Mouse (Mus musculus) small intestine, adult 2 months (tissue): Measurements from ENCODE around the gene C2cd5. TPM values are rescaled to one million over a fixed set of nuclear protein-coding genes. Genes with fewer than 3 reads are reported as not detected.

Experiments used
- H3K27ac ChIP-seq: fragments of 200-500 bp; 2 replicates; pipeline ENCODE4 v1.5.1; 2012; ENCODE audit warnings: low read depth, low read length, control low read depth, inconsistent platforms; ENCODE audit not compliant: insufficient read depth
- H3K27me3 ChIP-seq: fragments of 200-500 bp; 2 replicates; pipeline ENCODE4 v1.6.1; 2012; ENCODE audit warnings: mild to moderate bottlenecking, moderate library complexity, low read length, inconsistent platforms; ENCODE audit not compliant: control insufficient read depth, insufficient read depth
- H3K36me3 ChIP-seq: fragments of 200-500 bp; 2 replicates; pipeline ENCODE4 v1.6.1; 2012; ENCODE audit warnings: mild to moderate bottlenecking, low read length, control low read depth, inconsistent platforms; ENCODE audit not compliant: control insufficient read depth, insufficient read depth
- H3K4me1 ChIP-seq: fragments of 200-500 bp; 2 replicates; pipeline ENCODE4 v1.6.1; 2012; ENCODE audit warnings: low read length, inconsistent platforms, mixed read lengths; ENCODE audit not compliant: control insufficient read depth, insufficient read depth, insufficient read length
- H3K4me3 ChIP-seq: fragments of 200-500 bp; 2 replicates; pipeline ENCODE4 v1.5.1; 2012; ENCODE audit warnings: low read depth, mild to moderate bottlenecking, control low read depth, inconsistent platforms, low read length, moderate library complexity
- CTCF ChIP-seq: fragments of 200-500 bp; IDR thresholded peaks from 2 replicates; pipeline ENCODE4 v1.5.1; 2012; ENCODE audit warnings: low read depth, mild to moderate bottlenecking, control low read depth, inconsistent platforms, low read length, moderate library complexity, mixed read lengths; ENCODE audit not compliant: insufficient replicate concordance, insufficient read length; ENCODE audit errors: extremely low read depth
- POLR2A ChIP-seq: fragments of 200-500 bp; IDR thresholded peaks from 2 replicates; pipeline ENCODE4 v1.6.1; 2012; ENCODE audit warnings: low read depth, mild to moderate bottlenecking, control low read depth, inconsistent platforms, low read length, moderate library complexity
- WGBS: fragments of 180-500 bp; shearing (Covaris S2); methylation state at CpG from one replicate; pipeline ENCODE4 v1.1.7; 2018; 5-methylcytosine and 5-hydroxymethylcytosine counted together
- polyA plus RNA-seq: library from polyadenylated mRNA; depleted of rRNA; stranded (reverse); fragments of >200 nt; gene quantifications from 2 replicates; pipeline ENCODE4 v1.2.3, GENCODE M21; 2012

Gene C2cd5
- polyA plus RNA-seq, 1 experiment = 15.9 TPM

DNA sequence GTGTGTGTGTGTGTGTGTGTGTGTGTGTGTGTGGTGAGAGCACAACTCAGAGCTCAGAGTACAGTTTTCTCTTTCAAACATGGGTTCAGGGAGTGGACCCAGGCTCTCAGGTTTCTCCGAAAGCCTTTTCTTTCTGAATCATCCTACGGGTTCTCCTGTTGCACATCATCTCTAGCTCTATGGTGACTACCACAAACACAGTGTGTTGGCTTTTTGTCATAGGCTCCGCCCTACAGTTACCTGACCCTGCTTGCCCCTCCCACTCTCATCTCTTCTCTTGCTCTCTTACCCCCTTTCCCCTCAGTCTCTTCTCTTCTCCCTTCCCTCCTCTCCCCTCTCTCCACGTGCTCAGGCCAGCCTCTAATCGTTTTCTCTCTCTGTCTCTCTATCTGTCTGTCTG, 15.6 kb upstream of the C2cd5 start:
- Histone ChIP-seq H3K27ac (peak overlapping the region; percentile 90), H3K4me1 (peaks cover 2% of the 10 kb centered on the region; the same call in 1 of the 2 replicates)

DNA sequence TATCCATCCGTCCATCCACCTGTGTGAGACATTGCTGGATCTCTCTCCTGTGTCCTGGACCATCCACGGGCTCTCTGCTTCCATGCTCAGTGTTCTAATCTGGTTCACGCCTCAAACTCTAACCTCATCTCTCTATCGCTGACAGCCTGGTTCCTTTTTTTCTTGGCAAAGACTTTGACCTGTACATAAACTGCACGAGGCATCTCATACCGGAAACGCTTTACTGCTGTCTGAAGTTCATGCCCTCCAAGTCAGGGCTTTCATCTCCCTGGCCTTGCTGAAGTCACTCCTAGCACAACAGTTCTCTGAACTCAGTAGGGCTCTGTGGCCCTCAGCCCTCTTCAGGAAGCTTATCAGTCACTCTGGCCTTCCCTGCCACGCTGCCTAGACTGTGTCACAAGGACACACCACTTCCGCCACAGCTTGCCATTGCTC, 15.1 kb upstream of the C2cd5 start:
- H3K4me3 ChIP-seq = peak overlapping the region; percentile 15; the same call in 1 of the 2 replicates
- TF ChIP-seq POLR2A (0 out of 2 replicates have a peak, but pooled peaks have one; percentile 18), CTCF (no peak)
- H3K27ac ChIP-seq = peak overlapping the region; percentile 90
- H3K4me1 ChIP-seq = peaks cover 2% of the 10 kb centered on the region; the same call in 1 of the 2 replicates
- H3K36me3 ChIP-seq = no peaks in the 10 kb centered on the region
- no peaks in the 10 kb centered on the region for H3K27me3 ChIP-seq
- WGBS = 15% methylated on average over 9 of the region's 9 CpGs

More for the DNA sequence above, 15.6 kb upstream of the C2cd5 start:
- no peaks in the 10 kb centered on the region for H3K36me3 ChIP-seq
- no peaks in the 10 kb centered on the region for H3K27me3 ChIP-seq
- 47% methylated on average over 5 of the region's 5 CpGs for WGBS
- H3K4me3 ChIP-seq = no peak overlapping the region
- TF ChIP-seq POLR2A (no peak), CTCF (no peak)

DNA sequence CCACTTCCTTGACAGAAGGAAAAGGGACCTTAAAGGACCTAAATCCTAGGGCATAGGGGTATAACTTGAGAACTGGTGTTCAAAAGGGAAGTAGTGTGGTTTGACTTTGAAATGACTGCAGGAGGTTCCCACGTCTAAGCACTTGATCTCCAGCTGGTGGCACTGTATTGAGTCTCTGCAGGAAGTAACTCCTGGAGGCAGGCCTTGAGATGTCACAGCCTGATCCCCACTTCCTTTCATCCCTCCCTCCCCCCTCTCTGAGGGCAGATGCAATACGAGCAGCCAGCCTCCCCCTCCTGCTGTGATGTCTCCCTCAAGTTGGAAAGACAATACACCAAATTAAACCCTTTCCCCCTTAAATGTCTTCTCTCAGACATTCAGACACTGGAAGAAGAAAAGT, 14.6 kb upstream of the C2cd5 start:
- 9% methylated on average over 2 of the region's 2 CpGs for WGBS
- peaks cover 2% of the 10 kb centered on the region; the same call in 1 of the 2 replicates for H3K4me1 ChIP-seq
- no peaks in the 10 kb centered on the region for H3K27me3 ChIP-seq
- H3K4me3 ChIP-seq = peak overlapping the region; percentile 15; the same call in 1 of the 2 replicates
- H3K27ac ChIP-seq = peak overlapping the region; percentile 90
- TF ChIP-seq POLR2A (no peak), CTCF (peak; percentile 36; the same call in 1 of the 2 replicates)
- H3K36me3 ChIP-seq = no peaks in the 10 kb centered on the region

DNA sequence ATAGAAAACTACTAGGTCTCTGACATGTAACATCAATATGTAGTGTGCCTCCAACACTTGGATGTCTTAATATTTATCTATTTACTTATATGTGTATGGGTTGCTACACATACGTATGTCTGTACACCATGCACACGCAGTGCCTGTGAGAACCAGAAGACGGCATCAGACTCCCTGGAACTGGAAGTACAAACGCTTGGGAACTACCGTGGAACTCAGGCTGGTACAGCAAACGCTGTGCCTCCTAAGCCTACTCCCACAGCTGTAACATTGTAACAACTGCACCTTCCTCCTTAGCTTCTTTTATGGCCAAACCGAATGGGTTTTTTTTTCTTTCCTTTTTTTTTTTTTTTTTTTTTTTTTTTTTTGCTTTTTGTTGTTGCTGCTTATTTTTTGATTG, 10.4 kb upstream of the C2cd5 start:
- H3K4me1 ChIP-seq = no peaks in the 10 kb centered on the region; the same call in 1 of the 2 replicates
- H3K4me3 ChIP-seq = no peak overlapping the region
- TF ChIP-seq CTCF = no peak
- 67% methylated on average over 7 of the region's 7 CpGs for WGBS
- H3K27ac ChIP-seq = no peak overlapping the region
- H3K27me3 ChIP-seq = no peaks in the 10 kb centered on the region
- no peaks in the 10 kb centered on the region for H3K36me3 ChIP-seq

DNA sequence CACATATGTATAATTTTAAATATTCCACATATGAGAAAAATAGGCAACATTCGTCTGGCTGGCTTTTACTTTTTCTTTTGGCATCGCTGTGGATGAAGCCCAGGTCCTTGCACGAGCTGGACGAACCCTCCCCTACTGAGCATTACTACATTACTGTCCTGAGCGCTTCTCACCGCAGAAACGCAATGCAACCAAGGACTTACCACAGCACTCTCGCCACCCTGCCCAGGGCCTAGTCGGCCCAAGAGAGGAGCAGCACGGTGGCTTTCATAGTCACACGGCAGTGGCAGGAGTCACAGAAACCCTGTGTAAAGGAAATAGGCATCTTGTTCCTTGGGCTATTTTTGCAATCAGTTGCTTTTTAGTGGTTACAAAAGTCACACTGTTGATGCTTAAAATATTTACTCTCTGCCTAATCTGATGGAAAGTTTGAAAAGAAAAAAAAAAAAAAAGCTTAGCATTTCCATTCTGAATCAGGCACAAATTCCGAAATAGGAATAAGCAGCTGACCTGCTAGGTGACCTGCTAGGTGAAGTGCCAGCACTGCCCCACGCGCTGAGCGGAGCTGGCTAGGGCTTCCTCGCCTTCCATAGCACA, 9.8 kb upstream of the C2cd5 start:
- no peak for TF ChIP-seq CTCF
- no peaks in the 10 kb centered on the region for H3K36me3 ChIP-seq
- H3K27ac ChIP-seq = no peak overlapping the region
- no peaks in the 10 kb centered on the region for H3K27me3 ChIP-seq
- no peak overlapping the region for H3K4me3 ChIP-seq
- WGBS = 84% methylated on average over 16 of the region's 16 CpGs
- no peaks in the 10 kb centered on the region; the same call in 1 of the 2 replicates for H3K4me1 ChIP-seq

DNA sequence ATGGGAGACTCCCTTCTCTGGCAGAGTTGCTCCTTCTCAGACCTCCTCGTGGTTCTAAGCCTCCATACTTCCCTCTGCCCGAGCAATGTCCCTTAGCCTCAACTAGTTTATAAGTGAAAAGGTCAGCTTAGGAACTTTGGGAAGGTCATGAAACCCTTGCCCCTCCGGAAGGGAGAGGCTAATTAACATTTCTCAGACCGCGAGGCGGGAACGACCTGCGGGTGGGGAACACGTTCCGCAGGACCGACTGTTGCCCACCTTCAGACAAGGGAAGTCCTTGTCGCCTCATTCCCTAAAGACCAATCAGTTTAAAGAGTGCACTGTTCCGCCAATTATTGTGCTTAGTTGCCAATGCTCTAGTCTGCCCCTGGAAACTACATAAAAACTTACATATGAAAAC, 8.1 kb upstream of the C2cd5 start:
- H3K27me3 ChIP-seq = no peaks in the 10 kb centered on the region
- no peaks in the 10 kb centered on the region for H3K36me3 ChIP-seq
- WGBS = 84% methylated on average over 13 of the region's 13 CpGs
- H3K4me3 ChIP-seq = no peak overlapping the region
- no peak overlapping the region for H3K27ac ChIP-seq
- TF ChIP-seq CTCF = no peak
- no peak for TF ChIP-seq POLR2A
- H3K4me1 ChIP-seq = no peaks in the 10 kb centered on the region

DNA sequence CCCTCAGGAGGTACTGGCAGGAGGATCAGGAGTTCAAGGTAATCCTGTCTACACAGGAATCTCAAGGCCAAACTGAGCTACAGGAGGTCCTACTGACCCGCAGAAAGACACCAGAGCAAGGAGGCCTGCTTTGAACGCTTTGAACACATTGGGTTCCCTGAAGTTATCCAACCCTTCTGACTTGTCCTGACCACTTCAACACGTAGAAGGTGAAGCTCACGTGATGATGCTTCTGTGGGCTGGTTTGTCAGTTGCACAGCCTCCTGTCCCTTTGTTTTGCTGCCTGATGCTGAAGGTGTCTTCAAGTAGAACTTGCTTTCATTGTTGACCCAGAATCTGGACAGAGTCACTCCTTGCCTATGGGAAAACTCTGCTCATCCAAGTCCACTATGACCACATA, 7.7 kb upstream of the C2cd5 start:
- 90% methylated on average over 4 of the region's 4 CpGs for WGBS
- no peak for TF ChIP-seq POLR2A
- no peak for TF ChIP-seq CTCF

DNA sequence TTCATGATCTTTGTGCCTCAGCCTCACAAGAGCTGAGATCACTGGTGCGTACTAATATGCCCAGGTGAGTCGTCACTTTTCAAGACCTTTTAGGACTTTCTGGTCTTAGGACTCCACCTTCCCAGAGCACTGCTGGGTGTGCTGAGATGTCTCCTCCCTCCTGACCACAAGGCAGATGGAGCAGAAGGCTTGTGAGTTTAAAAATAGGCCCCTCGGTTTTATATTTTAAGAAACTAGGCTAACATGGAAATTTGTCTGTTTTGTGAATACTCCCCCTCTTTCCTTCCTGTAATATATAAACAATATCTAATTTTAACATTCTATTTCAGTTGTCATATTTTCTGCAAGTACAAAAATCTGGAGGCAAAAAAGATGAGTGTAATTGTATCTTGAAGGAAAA, 5.8 kb upstream of the C2cd5 start:
- Histone ChIP-seq H3K36me3 (no peaks in the 10 kb centered on the region), H3K27me3 (no peaks in the 10 kb centered on the region), H3K27ac (no peak overlapping the region), H3K4me1 (peaks cover under 1% of the 10 kb centered on the region; the same call in 1 of the 2 replicates), H3K4me3 (no peak overlapping the region)
- 72% methylated on average over 3 of the region's 3 CpGs for WGBS
- TF ChIP-seq CTCF (no peak), POLR2A (no peak)

More for the DNA sequence above, 7.7 kb upstream of the C2cd5 start:
- H3K27ac ChIP-seq = no peak overlapping the region
- no peaks in the 10 kb centered on the region for H3K4me1 ChIP-seq
- H3K27me3 ChIP-seq = no peaks in the 10 kb centered on the region
- no peaks in the 10 kb centered on the region for H3K36me3 ChIP-seq
- no peak overlapping the region for H3K4me3 ChIP-seq
